ENCODE assay signal across 16 mouse cellular contexts in genomic region chr3:136761292-136761978, GRCm38 (mm10).
DNase-seq lines count a peak whose midpoint lies in the region; ATAC-seq and TF ChIP-seq lines count a peak whose summit lies in the region.
"Had no signal": no experiment of that assay in that cellular context is flagged by ENCODE, and none has a peak within 500 bp of the region (broad histone marks: within the 10 kb centered on the region; RNA-seq: fewer than 3 reads in every experiment).

No protein-coding gene starts in this region.

- H3K36me3 ChIP-seq in ES-E14 (ENCODE audit: control insufficient read depth, insufficient read depth, low read length, poor library complexity, severe bottlenecking), result no peaks in the 10 kb centered on the region
- no peaks in the 10 kb centered on the region for H3K36me3 ChIP-seq in liver, embryonic 15.5 days (replicated peaks)
- no peaks in the 10 kb centered on the region for H3K36me3 ChIP-seq in midbrain, embryonic 16.5 days (ENCODE audit: control insufficient read depth, insufficient read depth, low read length)
- H3K36me3 ChIP-seq: embryonic facial prominence, embryonic 15.5 days; heart, embryonic 10.5 days; hindbrain, embryonic 10.5 days; limb, embryonic 15.5 days; midbrain, embryonic 13.5 days had no signal

- H3K27ac ChIP-seq in ES-E14 (ENCODE audit: insufficient read depth, low read depth, low read length, poor library complexity, severe bottlenecking), result no peak overlapping the region
- H3K27ac ChIP-seq in liver, embryonic 15.5 days (replicated peaks), result no peak overlapping the region
- H3K27ac ChIP-seq in midbrain, embryonic 16.5 days (ENCODE audit: low read length), result no peak overlapping the region
- H3K27ac ChIP-seq: embryonic facial prominence, embryonic 15.5 days; heart, embryonic 10.5 days; hindbrain, embryonic 10.5 days; limb, embryonic 15.5 days; midbrain, embryonic 13.5 days had no signal

- H3K9me3 ChIP-seq in ES-E14 (ENCODE audit: control insufficient read depth, insufficient read depth, low read depth, low read length), result no peaks in the 10 kb centered on the region
- no peaks in the 10 kb centered on the region for H3K9me3 ChIP-seq in liver, embryonic 15.5 days (replicated peaks)
- H3K9me3 ChIP-seq in midbrain, embryonic 16.5 days (replicated peaks; ENCODE audit: control insufficient read depth, low read length, poor library complexity, severe bottlenecking), result no peaks in the 10 kb centered on the region
- H3K9me3 ChIP-seq: embryonic facial prominence, embryonic 15.5 days; heart, embryonic 10.5 days; hindbrain, embryonic 10.5 days; limb, embryonic 15.5 days; midbrain, embryonic 13.5 days had no signal

- H3K9ac ChIP-seq in ES-E14 (ENCODE audit: insufficient read depth, low read depth, low read length, poor library complexity, severe bottlenecking), result no peak overlapping the region
- H3K9ac ChIP-seq in liver, embryonic 15.5 days, result no peak overlapping the region
- no peak overlapping the region for H3K9ac ChIP-seq in midbrain, embryonic 16.5 days (ENCODE audit: low read depth, low read length)
- H3K9ac ChIP-seq: embryonic facial prominence, embryonic 15.5 days; limb, embryonic 15.5 days; midbrain, embryonic 13.5 days had no signal

- H3K4me1 ChIP-seq in ES-E14 (ENCODE audit: control insufficient read depth in 2 of 2, insufficient read depth in 2 of 2, low read length in 2 of 2, poor library complexity in 1 of 2), result no peaks in the 10 kb centered on the region
- peaks cover 13% of the 10 kb centered on the region for H3K4me1 ChIP-seq in liver, embryonic 15.5 days (replicated peaks)
- peaks cover 6% of the 10 kb centered on the region; the same call in 1 of the 2 replicates for H3K4me1 ChIP-seq in midbrain, embryonic 16.5 days (ENCODE audit: control insufficient read depth, insufficient read depth, low read length)

- DNase-seq in 3T3-L1 (ENCODE audit: low read depth, low spot score) (peak; percentile 72), ES-E14 (ENCODE audit: low read depth, low spot score) (no peak)
- DNase-seq in c-Kit-positive CD71-positive TER-119-negative erythroid progenitor cells, embryonic 14.5 days (ENCODE audit: low read depth), result peak; percentile 30
- no peak for DNase-seq in lung, postnatal 36 days
- no peak for DNase-seq in ovary, postnatal 14 days (ENCODE audit: low spot score)
- DNase-seq: cerebellum, postnatal 14 days; layer of hippocampus, postnatal 36 days; thymus, postnatal 14 days had no signal

- ATAC-seq in liver, embryonic 15.5 days (ENCODE audit: insufficient read depth), result peak; percentile 64
- ATAC-seq in activated CD4-positive, CD25-positive, alpha-beta regulatory T cell, adult 4 months, result no peak
- no peak for ATAC-seq in midbrain, embryonic 16.5 days
- ATAC-seq: midbrain, embryonic 13.5 days had no signal

- whole genome bisulfite sequencing in liver, embryonic 15.5 days (ENCODE audit: insufficient replicate concordance), result 17% methylated on average over 7 of the region's 7 CpGs
- 87% methylated on average over 7 of the region's 7 CpGs for WGBS in midbrain, embryonic 16.5 days

- no peak overlapping the region for H3K4me2 ChIP-seq in liver, embryonic 15.5 days
- no peak overlapping the region for H3K4me2 ChIP-seq in midbrain, embryonic 16.5 days (ENCODE audit: low read length)
- H3K4me2 ChIP-seq: embryonic facial prominence, embryonic 15.5 days; limb, embryonic 15.5 days; midbrain, embryonic 13.5 days had no signal

- H3K27me3 ChIP-seq in liver, embryonic 15.5 days, result no peaks in the 10 kb centered on the region
- H3K27me3 ChIP-seq in midbrain, embryonic 16.5 days (ENCODE audit: control insufficient read depth, insufficient read depth, low read depth, low read length), result no peaks in the 10 kb centered on the region
- H3K27me3 ChIP-seq: embryonic facial prominence, embryonic 15.5 days; limb, embryonic 15.5 days; midbrain, embryonic 13.5 days had no signal

- no peak overlapping the region for H3K4me3 ChIP-seq in ES-E14 (ENCODE audit: insufficient read depth in 1 of 2, low read depth in 1 of 2, low read length in 2 of 2, poor library complexity in 1 of 2, severe bottlenecking in 1 of 2)
- no peak overlapping the region for H3K4me3 ChIP-seq in liver, embryonic 15.5 days (replicated peaks)
- H3K4me3 ChIP-seq in midbrain, embryonic 16.5 days (ENCODE audit: low read depth, low read length), result no peak overlapping the region
- H3K4me3 ChIP-seq: embryonic facial prominence, embryonic 15.5 days; heart, embryonic 10.5 days; hindbrain, embryonic 10.5 days; limb, embryonic 15.5 days; midbrain, embryonic 13.5 days had no signal

- in situ Hi-C loops in ES-E14 (cut with MboI; ENCODE audit: low sequenced_read_pairs in 2 of 2, unreplicated experiment in 2 of 2), result no loop called here

TF ChIP-seq in ES-E14, 5 proteins besides CTCF, POLR2A, EP300 and RAD21:
- TF ChIP-seq ZC3H11A (IDR thresholded peaks at IDR 0.05; ENCODE audit: borderline replicate concordance, low read depth, low read length), result no peak
- no peak for TF ChIP-seq ZNF384 (IDR thresholded peaks at IDR 0.05; ENCODE audit: low read depth, low read length)
- 0 out of 2 replicates have a peak, but pooled peaks have one; percentile 31 for TF ChIP-seq MAFK (IDR thresholded peaks at IDR 0.05; ENCODE audit: insufficient read depth, low read depth, low read length)
TF ChIP-seq in ES-E14: peak in this region for 1.

Comparison
In these comparisons a context has a peak if more than half of its experiments do, and no peak if none do; other contexts are left out.
1. DNase-seq: peak in 3T3-L1 (single experiment) and c-Kit-positive CD71-positive TER-119-negative erythroid progenitor cells, embryonic 14.5 days (single experiment); none in ES-E14 (single experiment), lung, postnatal 36 days (single experiment) and ovary, postnatal 14 days (single experiment).